Mouse (Mus musculus): Measurements from ENCODE around the gene Elmo1. TPM values are rescaled to one million over a fixed set of nuclear protein-coding genes. Genes with fewer than 3 reads are reported as not detected.
A peak's percentile ranks its signal among the peaks of the same experiment; 100 is the strongest.

Gene Elmo1
- polyA plus RNA-seq, 1 experiment from 2014 or later = 9.1 TPM

DNA sequence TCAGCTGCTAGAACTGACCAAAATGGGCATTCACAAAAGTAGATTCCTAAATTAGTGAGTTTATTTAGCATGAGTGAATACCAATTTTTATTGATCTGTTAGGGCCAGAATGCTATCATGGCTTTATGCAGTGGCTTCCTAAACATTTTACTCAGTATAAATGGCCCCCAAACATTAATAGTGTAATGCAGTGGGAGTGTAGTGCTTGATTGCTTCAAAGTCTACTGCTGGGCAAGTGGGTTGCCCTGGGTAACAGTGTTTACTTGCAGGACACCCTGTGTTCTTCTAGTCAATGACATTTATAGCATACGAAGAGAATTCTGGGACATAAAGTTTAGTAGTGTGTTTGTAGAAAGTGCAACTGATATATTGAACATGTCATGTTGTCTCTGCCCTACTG is 27.3 kb downstream of the Elmo1 start:
- Histone ChIP-seq H3K36me3 (no peaks in the 10 kb centered on the region), H3K9me3 (replicated peaks) (no peaks in the 10 kb centered on the region), H3K4me1 (peaks cover 25% of the 10 kb centered on the region), H3K27ac (no peak overlapping the region), H3K4me3 (no peak overlapping the region), H3K27me3 (ENCODE audit: low read depth, poor library complexity, severe bottlenecking) (no peaks in the 10 kb centered on the region)
- WGBS = 81% methylated on average over 1 of the region's 1 CpGs
- DNase-seq (ENCODE audit: low spot score) = no peak

DNA sequence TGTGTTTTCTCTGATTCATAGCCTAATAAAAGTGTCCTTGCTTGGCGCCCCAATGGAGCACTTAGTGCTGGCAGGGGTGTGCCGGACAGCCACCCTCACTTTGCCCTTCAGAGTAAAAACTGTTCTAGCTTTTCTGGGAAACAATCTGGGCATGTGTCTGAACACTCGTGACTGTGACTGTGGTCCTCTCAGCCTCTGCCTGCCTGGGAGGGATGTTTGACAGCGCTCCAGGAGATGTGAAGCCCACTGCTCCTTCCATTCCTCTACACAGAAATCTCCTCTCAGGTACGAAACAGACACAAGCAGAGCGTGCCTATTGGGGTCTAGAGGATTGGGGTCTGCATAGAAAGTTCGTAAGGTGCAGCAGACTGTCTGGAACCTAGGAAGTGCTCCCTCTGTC is 28.5 kb downstream of the Elmo1 start:
- Histone ChIP-seq H3K27me3 (ENCODE audit: low read depth, poor library complexity, severe bottlenecking) (no peaks in the 10 kb centered on the region), H3K4me1 (peaks cover 25% of the 10 kb centered on the region), H3K27ac (no peak overlapping the region), H3K9me3 (replicated peaks) (no peaks in the 10 kb centered on the region), H3K4me3 (no peak overlapping the region), H3K36me3 (no peaks in the 10 kb centered on the region)
- DNase-seq (ENCODE audit: low spot score) = no peak
- 84% methylated on average over 7 of the region's 7 CpGs for WGBS

DNA sequence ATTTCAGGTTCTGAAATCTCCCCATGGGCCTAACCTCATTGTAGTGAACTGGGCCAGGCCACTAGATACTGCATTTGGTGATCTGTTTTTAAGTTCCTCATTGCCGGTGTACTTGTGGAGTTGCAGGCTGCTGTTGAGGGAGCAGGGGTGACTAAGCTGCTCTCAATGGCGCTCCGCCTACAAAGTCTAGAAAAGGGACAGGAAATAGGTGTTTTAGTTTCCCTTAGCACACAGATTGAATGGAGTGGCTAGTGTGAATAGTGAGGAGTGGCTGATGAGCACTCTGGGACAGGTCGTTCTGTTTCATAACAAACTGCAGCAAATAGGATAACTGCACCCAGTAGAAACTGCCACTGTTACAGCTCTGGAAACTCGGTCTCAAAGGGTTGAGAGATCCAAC is 30.3 kb downstream of the Elmo1 start:
- no peak overlapping the region for H3K4me3 ChIP-seq
- peaks cover 14% of the 10 kb centered on the region for H3K4me1 ChIP-seq
- no peak for DNase-seq (ENCODE audit: low spot score)
- WGBS = 81% methylated on average over 5 of the region's 5 CpGs
- no peaks in the 10 kb centered on the region for H3K27me3 ChIP-seq (ENCODE audit: low read depth, poor library complexity, severe bottlenecking)
- no peaks in the 10 kb centered on the region for H3K9me3 ChIP-seq (replicated peaks)
- H3K27ac ChIP-seq = no peak overlapping the region
- no peaks in the 10 kb centered on the region for H3K36me3 ChIP-seq

DNA sequence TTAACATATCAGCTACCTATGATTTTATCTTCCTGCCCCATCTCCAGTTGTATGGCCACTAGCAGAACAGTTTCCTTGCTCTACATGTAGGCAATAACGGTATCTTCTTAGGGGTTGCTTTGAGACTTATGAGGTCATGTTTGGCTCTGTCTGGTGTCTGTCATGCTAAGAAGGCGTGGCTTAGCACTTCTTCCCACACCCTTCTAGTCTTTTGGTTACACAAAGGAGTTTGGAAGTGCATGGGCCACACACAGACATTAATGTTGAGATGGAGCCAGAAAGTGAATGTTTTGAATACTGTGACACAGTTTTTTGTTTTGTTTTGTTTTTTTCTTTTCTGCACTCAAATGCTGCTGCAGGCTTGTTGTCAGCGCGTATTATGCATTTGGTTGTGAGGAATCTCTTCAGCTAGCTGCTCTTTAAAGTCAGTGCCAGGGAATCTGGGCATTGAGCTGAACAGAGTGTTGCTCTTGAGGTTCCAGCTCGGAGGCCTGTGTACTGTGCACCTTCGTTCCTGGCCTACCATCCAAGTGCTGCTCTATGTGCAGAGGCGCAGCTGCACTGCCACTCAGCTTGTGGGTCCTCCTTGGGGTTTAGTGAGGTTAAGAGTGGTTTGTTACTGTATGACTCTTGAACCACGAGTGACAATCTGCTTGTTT is 31.1 kb downstream of the Elmo1 start:
- no peak overlapping the region for H3K27ac ChIP-seq
- H3K4me3 ChIP-seq = no peak overlapping the region
- WGBS = 90% methylated on average over 8 of the region's 8 CpGs
- no peak for DNase-seq (ENCODE audit: low spot score)
- peaks cover 6% of the 10 kb centered on the region for H3K4me1 ChIP-seq
- H3K9me3 ChIP-seq (replicated peaks) = no peaks in the 10 kb centered on the region
- H3K36me3 ChIP-seq = no peaks in the 10 kb centered on the region
- no peaks in the 10 kb centered on the region for H3K27me3 ChIP-seq (ENCODE audit: low read depth, poor library complexity, severe bottlenecking)

DNA sequence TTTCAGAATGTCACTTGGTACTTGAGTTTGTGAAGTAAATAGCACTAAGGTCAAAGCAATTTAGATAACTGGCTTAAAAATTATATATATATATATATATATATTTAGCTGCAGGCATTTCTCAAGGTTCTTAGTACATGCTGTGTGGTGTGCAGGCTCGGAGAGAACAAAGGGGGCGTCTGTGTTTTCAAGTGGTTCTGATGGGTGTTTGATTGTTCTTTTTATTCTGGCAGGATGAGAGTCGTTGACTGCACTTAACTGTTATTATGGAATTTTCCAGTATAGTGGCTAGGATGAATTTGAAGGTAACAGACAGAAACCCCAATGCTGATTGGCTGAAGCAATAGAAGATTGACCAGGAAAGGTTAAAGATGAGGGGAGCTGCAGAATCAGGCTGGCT is 33.6 kb downstream of the Elmo1 start:
- Histone ChIP-seq H3K4me1 (no peaks in the 10 kb centered on the region), H3K27ac (no peak overlapping the region), H3K4me3 (no peak overlapping the region), H3K36me3 (no peaks in the 10 kb centered on the region), H3K27me3 (ENCODE audit: low read depth, poor library complexity, severe bottlenecking) (no peaks in the 10 kb centered on the region), H3K9me3 (replicated peaks) (no peaks in the 10 kb centered on the region)
- DNase-seq (ENCODE audit: low spot score) = no peak
- WGBS = 74% methylated on average over 3 of the region's 3 CpGs

DNA sequence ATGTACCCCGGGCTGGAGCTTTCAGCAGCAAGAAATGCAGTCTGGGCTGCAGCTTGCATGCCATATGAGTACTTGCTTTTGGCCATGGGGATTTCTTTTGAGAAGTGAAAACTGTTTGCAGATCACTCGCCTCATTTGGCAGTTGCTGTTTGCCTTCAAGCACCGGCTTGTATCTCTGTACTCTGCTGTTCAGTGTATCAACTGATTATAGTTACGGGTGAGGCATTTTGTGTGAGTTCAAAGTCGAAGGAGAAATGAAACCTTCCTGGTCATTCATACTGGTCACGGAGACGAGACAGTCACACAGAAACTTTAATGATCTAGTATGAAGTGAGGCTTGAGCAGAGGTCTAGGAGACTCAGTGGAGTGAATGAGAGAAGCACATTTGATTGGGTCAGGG is 34.6 kb downstream of the Elmo1 start:
- no peak for DNase-seq (ENCODE audit: low spot score)
- H3K4me1 ChIP-seq = 0 out of 2 replicates have a peak, but pooled peaks cover 4% of the 10 kb centered on the region
- H3K27ac ChIP-seq = no peak overlapping the region
- 76% methylated on average over 7 of the region's 7 CpGs for WGBS
- no peaks in the 10 kb centered on the region for H3K36me3 ChIP-seq
- no peaks in the 10 kb centered on the region for H3K9me3 ChIP-seq (replicated peaks)
- no peaks in the 10 kb centered on the region for H3K27me3 ChIP-seq (ENCODE audit: low read depth, poor library complexity, severe bottlenecking)
- H3K4me3 ChIP-seq = no peak overlapping the region

DNA sequence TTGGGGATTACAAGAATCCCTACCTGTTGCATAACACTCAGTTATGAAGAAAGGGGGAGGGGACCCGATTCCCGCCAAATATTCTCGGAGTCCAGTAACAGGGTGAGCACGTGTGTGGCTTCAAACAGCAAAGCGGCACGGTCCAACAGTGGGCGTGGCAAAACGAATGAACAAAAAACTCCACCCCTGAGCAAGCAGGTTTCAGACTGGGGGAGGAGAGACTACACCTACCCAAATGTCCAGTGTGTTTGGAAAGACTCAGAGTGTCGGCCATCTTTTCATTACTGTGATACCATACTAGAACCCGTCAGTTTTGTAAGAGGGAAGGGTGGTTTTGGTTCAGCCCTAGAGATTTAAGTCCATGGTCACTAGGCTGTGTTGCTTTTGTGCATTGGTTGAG is 35.4 kb downstream of the Elmo1 start:
- DNase-seq (ENCODE audit: low spot score) = no peak
- whole genome bisulfite sequencing = 96% methylated on average over 10 of the region's 10 CpGs
- H3K9me3 ChIP-seq (replicated peaks) = no peaks in the 10 kb centered on the region
- H3K4me1 ChIP-seq = 0 out of 2 replicates have a peak, but pooled peaks cover 4% of the 10 kb centered on the region
- no peaks in the 10 kb centered on the region for H3K36me3 ChIP-seq
- no peak overlapping the region for H3K4me3 ChIP-seq
- H3K27ac ChIP-seq = no peak overlapping the region
- H3K27me3 ChIP-seq (ENCODE audit: low read depth, poor library complexity, severe bottlenecking) = no peaks in the 10 kb centered on the region

DNA sequence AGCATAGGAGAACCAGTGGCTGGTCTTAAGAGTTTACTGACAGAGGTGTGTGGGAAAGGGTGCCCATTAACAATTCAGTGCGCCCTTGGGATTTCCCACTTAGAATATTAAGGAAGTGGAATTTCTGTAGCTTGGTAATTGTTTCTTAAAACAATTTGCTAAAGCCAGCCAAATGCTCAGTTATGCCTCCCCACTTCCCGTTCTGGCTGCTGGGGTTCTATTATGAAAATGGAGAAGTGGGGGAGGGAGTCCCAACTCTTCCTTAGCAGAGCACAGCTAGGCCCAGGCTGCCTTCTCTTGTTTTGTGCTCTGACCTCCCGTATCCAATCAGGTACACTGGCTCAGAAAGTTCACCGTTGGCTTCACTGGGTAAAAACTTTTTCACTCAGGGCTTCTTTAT is 37.2 kb downstream of the Elmo1 start:
- H3K27me3 ChIP-seq (ENCODE audit: low read depth, poor library complexity, severe bottlenecking) = no peaks in the 10 kb centered on the region
- 78% methylated on average over 4 of the region's 4 CpGs for WGBS
- no peaks in the 10 kb centered on the region for H3K36me3 ChIP-seq
- 0 out of 2 replicates have a peak, but pooled peaks cover 4% of the 10 kb centered on the region for H3K4me1 ChIP-seq
- no peak for DNase-seq (ENCODE audit: low spot score)
- no peaks in the 10 kb centered on the region for H3K9me3 ChIP-seq (replicated peaks)
- H3K27ac ChIP-seq = no peak overlapping the region
- no peak overlapping the region for H3K4me3 ChIP-seq

DNA sequence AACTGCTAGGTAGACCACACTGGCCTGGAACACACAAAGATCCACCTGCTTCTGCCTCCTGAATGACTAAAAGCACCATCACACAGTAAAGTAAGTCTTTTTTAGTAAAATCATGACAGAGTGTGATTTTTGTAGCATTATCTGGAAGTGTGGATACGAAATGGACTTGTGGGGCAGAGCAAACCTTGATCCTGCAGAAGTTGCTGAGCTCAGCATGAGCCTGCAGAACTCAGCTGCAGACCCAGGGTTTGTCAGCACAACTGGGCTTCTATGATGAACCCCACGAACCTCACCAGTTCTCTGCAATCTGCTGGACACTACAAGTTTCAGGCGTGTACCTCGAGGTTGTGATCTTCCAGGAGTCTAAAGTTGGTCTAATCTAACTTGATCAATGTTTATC is 37.7 kb downstream of the Elmo1 start:
- 93% methylated on average over 4 of the region's 4 CpGs for WGBS
- Histone ChIP-seq H3K27me3 (ENCODE audit: low read depth, poor library complexity, severe bottlenecking) (no peaks in the 10 kb centered on the region), H3K36me3 (no peaks in the 10 kb centered on the region), H3K4me1 (peaks cover 9% of the 10 kb centered on the region; the same call in 1 of the 2 replicates), H3K27ac (no peak overlapping the region), H3K9me3 (replicated peaks) (no peaks in the 10 kb centered on the region), H3K4me3 (no peak overlapping the region)
- no peak for DNase-seq (ENCODE audit: low spot score)

DNA sequence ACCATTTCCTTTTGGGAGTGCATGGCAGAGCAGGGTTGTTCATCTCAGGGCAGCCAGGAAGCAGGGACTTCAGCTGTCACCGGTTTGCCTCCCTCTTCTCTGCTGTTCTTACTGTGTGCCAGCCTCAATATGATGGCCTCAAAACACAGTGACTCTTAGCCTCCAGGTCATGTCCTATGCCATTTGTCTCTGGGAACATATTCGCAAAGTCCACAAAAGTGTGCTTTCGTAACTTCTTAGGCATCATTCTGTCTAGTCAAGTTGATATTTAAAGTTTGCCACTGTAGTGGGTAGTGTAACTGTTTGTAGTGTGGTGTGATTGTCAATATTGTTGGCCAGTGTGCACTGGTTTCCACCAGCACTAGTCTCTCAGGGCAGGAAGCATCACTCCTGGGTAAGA is 40.3 kb downstream of the Elmo1 start:
- 87% methylated on average over 3 of the region's 3 CpGs for WGBS
- Histone ChIP-seq H3K4me1 (peaks cover 29% of the 10 kb centered on the region), H3K27ac (no peak overlapping the region), H3K4me3 (no peak overlapping the region), H3K27me3 (ENCODE audit: low read depth, poor library complexity, severe bottlenecking) (no peaks in the 10 kb centered on the region), H3K36me3 (no peaks in the 10 kb centered on the region), H3K9me3 (replicated peaks) (no peaks in the 10 kb centered on the region)
- DNase-seq (ENCODE audit: low spot score) = no peak

DNA sequence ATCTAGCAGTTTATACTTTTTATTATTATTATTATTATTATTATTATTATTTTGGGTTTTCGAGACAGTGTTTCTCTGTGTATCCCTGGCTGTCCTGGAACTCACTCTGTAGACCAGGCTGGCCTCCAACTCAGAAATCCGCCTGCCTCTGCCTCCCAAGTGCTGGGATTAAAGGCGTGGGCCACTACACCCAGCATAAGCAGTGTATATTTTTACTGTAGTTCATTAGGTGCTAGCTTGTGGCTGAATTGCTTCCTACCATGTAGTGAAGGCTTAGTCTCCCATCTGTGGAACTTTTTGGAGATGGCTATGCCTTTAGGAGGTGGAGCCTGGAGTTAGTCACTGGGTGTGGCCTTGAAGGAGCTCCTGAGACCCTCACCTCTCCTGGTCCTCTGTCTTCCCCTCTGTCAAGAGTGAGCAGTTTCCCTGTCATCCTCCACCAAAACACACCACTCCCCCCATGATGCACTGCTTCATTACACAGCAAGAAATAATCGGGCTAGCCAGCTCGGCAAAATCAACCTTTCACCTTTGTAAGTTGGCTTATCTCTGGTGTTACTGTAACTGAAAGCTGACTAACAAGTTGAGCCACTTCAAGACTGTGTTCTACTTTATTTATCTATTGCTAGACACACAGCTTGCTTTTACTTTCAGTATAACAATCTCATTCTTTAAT is 41.1 kb downstream of the Elmo1 start:
- H3K36me3 ChIP-seq = no peaks in the 10 kb centered on the region
- H3K9me3 ChIP-seq (replicated peaks) = no peaks in the 10 kb centered on the region
- H3K27ac ChIP-seq = no peak overlapping the region
- 88% methylated on average over 5 of the region's 5 CpGs for WGBS
- H3K4me3 ChIP-seq = no peak overlapping the region
- H3K27me3 ChIP-seq (ENCODE audit: low read depth, poor library complexity, severe bottlenecking) = no peaks in the 10 kb centered on the region
- peaks cover 37% of the 10 kb centered on the region for H3K4me1 ChIP-seq
- no peak for DNase-seq (ENCODE audit: low spot score)

DNA sequence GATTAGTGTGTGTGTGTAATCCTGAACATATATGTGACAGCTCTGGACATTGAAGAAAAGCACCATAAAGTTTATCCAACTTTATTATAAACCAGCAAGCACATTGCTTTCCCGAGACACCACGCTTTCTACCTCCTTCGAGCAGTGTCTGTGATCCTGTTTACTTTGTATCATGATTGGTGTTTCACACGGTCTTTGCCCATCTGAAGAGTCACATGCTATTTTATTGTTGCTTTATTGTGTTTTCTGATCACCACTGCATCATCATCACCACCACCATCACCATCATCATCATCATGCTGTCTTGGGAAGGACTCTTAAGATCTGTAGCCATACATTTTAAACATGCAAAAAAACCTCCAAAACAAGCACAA is 41.6 kb downstream of the Elmo1 start:
- Histone ChIP-seq H3K27ac (no peak overlapping the region), H3K36me3 (no peaks in the 10 kb centered on the region), H3K4me1 (peaks cover 42% of the 10 kb centered on the region), H3K27me3 (ENCODE audit: low read depth, poor library complexity, severe bottlenecking) (no peaks in the 10 kb centered on the region), H3K4me3 (no peak overlapping the region), H3K9me3 (replicated peaks) (no peaks in the 10 kb centered on the region)
- no peak for DNase-seq (ENCODE audit: low spot score)
- 88% methylated on average over 4 of the region's 4 CpGs for WGBS

DNA sequence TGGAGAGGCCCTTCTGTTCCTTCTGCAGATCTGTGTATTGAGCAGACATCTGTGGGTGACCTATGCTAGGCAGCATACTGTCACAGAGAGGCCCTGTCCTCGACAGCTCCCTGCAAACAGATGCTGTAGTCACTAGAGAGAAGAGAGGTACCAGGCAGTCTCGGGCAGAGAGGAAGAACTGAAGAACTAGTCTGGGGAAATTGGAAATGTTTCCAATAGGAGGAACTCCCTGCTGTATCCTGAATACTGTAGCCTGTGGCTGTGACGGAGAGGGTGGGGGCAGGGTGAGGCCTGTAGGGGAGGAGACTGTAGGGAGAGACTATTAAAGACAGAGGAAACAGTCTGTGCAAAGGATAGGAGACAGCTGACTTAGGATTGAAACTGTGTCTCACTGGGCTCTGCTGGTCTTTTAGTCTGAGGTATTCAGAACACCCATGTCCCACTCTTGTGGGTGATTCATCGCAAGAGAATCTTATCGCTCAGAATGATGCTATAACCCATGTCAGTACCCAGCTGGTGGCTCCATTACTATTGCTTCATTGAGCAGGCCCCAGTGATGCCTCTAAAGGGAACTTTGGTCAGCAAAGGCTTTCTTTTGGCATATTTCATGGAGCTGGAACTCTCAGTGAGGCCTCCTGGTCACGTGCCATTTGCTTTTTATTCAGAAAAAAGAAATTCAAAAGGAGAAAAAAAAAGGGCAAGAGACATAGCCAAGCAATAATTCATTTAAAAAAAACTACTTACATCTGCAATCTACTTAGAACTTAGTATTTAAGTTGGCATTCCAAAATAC is 43.4 kb downstream of the Elmo1 start:
- Histone ChIP-seq H3K4me1 (peaks cover 60% of the 10 kb centered on the region), H3K27ac (peak overlapping the region; percentile 68), H3K27me3 (ENCODE audit: low read depth, poor library complexity, severe bottlenecking) (no peaks in the 10 kb centered on the region), H3K9me3 (replicated peaks) (no peaks in the 10 kb centered on the region), H3K36me3 (no peaks in the 10 kb centered on the region), H3K4me3 (no peak overlapping the region)
- DNase-seq (ENCODE audit: low spot score) = no peak
- WGBS = 59% methylated on average over 6 of the region's 6 CpGs
